Mouse (Mus musculus) lung, postnatal 14 days (tissue): ENCODE results near the gene Pik3ip1.

Source experiments
- DNase-seq: peaks from one replicate; pipeline ENCODE4 v3.0.0; 2021

Gene Pik3ip1

DNA sequence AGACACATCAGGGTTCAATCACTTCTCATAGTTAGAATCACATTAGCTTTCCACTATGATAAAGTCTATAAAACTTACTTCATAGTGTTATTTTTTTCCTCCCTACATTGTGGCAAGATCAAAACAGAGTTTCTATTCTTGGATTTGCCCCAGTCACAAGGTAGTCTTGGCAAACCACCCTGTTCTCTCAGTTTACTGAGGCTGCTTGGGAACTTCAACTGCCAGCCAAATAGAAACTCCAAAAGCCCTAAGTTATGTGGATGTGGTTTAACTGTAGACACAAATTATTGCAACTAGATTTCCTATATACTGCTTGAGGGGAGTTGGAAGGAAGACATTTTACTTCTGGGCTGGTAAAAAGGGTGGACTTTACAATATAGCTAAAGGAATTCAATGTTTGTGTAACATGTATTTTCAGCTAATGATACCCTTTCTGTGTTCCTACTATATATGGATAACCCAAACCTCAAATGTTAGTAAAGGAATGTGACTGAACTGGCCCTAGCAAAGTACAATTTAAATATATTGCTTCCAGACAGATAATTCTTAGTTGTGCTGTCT, at the start of gene Pik3ip1:
Pik3ip1 (plus strand) TSS at position 511 of the 561 bp plus-strand sequence.
- no peak for DNase-seq

DNA sequence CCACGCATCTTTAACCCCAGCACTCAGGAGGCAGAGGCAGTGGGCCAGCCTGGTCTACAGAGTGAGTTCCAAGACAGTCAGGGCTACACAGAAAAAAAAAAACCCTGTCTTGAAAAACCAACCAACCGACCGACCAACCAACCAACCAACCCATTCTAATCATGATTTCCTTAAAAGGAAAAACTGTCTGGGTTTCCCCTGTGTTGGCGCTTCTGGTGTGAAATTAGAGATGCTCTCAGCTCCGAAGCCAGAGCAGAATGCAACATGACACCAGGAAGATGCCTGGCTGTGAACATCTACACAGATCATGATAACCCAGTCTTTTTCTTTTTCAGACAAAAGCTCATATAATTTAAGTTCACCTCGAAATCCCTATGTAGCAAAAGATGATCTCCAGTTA, 47.3 kb upstream of the Pik3ip1 start:
- no peak for DNase-seq

DNA sequence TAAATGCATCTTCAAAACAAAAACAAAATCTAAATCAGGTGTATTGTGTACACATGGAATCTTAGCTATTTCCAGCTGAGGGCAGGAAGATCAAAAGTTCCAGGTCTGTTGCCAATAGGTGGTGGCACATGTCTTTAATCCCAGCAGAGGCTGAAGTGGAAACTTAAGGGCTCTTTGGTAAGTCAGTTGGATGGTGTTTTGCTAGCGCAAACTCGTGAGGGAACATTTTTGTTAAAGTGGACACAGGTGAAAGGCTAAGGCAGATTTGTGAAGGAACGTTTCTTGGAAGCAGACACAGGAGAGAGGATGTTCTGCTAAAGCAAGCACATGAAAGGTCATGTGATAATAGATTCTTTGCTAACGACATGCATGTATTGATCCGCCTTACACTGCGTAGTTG, 46.6 kb upstream of the Pik3ip1 start:
- no peak for DNase-seq

DNA sequence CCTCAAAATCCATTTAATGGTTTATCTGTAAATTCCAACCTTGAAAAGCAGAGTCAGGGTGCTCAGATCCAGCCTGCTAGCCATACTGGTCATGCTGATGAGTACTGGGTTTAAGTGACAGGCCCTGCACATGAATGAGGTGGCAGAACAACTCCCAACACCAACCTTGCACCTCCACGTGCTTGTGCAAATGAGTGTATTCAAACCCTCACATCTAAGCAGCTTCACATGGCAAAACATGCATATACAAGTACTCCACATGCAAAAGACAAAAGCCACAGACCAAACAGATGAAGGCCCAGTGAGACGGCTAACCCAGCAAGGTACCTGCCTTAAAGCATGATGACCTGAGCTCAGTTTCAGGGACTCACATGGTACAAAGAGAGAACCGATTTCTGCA, 44.3 kb upstream of the Pik3ip1 start:
- DNase-seq, result no peak

DNA sequence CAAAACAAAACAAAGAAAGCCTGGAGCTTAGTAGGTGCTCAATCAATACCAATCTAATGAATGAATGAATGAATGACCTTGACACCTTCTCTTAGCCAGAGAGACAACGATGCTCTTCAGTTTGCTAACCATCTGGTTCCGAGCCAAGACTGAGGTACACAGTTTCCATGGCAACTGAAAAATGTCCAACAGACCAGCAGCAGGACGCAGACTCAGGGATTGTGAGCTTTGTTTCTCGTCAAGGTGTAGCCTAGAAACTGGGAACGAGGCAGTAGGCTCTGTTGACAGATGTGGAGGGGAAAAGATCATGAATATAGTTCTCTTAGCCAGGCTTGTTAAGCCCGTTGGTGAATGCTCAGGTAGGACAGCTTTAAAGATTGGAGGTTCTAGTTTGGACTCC, 43.1 kb upstream of the Pik3ip1 start:
- DNase-seq, result no peak

DNA sequence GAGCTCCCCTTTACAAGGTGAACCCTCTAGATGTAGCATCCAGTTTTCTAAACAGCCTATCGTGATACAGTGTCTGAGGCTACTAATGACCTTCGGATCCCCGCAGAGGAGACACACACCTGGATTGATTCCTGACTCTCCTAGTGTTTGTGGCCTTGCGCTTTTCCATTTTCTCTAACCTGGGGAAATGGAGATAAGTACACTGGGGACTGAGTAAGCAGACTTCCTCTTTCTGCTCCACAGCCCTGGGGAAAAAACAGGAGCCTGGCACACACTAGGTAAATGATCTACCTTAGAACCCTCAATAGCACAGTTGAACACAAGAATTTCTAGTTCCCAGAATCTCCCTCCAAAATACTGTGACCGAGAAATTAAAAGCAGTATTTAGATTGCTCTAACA, 42.3 kb upstream of the Pik3ip1 start:
- DNase-seq, result no peak

DNA sequence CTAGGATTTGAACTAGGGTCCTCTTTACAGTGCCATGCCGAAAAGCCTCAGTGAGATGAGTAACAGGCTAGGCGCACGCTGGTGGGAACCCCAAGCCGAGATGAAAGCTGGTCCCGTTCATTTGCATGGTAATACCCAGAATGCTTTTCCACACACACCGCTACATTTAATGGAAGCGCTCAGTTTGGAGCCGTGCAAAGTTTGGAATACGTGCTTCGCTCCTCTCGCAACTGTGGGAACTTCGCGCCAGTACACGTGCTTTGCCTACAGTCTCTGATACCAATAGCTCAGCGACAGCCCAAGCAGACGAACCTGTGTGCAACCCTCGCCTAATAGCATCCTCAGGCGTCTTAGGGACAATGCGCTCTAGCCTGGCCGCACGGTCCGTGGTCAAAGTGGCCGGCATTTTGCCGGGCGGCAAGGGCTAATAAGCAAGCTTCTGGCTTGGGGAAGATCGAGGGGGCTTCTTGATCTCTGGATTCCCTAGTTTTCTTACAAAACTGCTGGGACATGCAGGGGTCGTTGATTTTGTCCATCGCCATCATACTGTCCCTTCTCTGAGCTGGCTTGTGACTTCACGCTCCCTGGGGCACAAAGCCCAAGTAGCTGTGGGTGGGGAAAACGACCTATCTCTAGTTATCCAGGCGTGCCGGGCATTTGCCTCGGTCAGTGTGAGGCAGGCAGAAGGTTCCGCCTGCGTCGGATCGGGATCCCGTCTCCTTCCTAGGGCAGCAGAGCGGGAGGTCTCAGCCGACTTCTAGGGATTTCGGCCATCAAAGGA, 41.5 kb upstream of the Pik3ip1 start, which contains the start of gene Patz1:
Patz1 (plus strand) TSS at position 354 of the 781 bp plus-strand sequence.
- DNase-seq, result peak; percentile 61

DNA sequence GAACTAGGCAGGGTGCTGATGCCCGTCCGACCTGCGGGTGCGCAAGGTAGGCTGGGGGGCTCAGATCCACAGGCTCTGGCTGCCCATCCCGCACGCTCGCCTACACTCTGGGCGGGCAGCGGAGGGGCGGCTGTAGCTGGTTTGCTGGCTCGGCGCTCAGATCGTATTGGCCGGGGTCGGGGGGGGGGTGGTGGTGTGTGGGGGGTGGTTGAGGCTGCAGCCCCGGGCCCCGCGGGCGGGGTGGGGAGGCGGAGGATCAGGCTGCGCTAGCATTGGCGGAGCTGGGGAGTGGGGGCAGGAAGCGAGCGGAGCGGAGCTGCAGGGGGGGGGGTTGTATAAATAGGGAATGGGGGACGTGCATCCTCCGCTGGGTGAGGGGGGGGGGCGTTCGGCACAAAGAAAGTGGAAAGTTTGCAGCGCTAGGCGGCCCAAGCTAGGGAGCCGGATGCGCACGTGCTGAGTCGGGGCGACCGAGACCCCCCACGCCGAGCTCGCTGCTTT, 40.8 kb upstream of the Pik3ip1 start:
- DNase-seq, result peak; percentile 78

DNA sequence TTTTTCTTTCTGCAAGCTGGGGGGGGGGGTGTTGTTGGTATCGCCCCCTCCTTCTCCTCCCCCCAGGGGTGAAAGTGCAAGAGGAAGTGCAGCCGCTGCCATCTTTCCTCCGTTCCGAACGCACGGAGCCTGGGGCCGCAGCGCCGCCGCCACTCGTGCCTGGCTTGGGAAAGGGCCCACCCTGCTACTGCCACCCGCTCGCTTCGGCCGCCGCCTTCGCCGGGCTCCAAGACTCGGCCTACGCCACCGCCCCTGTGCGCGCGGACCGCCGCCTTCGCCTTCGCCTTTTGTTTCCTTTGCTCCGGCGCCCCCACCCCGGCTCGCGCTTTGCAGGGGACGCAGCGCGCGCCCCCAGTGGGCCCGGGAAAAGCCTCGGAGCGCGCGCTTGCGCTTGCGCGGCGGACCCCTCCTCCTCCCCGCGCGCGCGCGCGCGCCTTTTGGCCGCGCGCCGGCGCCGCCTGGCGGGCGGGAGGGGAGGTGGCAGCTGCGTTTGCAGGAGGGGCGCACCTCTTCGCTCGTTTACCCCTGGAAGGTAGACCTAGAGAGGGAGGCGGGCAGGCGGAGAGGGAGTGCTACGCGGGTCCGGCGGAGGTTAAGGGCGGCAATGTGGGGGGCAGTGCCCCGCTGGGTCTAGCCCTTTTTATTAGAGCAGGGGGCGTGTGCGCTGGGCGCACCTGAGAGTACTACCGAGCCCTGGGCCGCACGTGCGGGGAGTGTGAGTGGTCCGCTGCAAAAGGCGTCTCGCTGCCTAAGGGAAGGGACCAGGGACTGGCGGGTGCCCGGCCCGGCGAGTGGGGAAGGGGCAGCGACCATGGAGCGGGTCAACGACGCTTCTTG, 40.2 kb upstream of the Pik3ip1 start:
- peak; percentile 84 for DNase-seq

DNA sequence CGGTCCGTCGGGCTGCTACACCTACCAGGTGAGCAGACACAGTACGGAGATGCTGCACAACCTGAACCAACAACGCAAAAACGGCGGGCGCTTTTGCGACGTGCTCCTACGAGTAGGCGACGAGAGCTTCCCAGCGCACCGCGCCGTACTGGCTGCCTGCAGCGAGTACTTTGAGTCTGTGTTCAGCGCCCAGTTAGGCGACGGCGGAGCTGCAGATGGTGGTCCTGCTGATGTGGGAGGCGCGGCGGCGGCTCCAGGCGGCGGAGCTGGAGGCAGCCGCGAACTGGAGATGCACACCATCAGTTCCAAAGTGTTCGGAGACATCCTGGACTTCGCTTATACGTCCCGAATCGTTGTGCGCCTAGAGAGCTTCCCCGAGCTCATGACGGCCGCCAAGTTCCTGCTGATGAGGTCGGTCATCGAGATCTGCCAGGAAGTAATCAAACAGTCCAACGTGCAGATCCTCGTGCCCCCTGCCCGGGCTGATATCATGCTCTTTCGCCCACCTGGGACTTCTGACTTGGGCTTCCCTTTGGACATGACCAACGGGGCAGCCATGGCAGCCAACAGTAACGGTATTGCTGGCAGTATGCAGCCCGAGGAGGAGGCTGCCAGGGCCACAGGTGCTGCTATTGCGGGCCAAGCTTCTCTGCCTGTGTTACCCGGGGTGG, 39.4 kb upstream of the Pik3ip1 start:
- peak; percentile 53 for DNase-seq

DNA sequence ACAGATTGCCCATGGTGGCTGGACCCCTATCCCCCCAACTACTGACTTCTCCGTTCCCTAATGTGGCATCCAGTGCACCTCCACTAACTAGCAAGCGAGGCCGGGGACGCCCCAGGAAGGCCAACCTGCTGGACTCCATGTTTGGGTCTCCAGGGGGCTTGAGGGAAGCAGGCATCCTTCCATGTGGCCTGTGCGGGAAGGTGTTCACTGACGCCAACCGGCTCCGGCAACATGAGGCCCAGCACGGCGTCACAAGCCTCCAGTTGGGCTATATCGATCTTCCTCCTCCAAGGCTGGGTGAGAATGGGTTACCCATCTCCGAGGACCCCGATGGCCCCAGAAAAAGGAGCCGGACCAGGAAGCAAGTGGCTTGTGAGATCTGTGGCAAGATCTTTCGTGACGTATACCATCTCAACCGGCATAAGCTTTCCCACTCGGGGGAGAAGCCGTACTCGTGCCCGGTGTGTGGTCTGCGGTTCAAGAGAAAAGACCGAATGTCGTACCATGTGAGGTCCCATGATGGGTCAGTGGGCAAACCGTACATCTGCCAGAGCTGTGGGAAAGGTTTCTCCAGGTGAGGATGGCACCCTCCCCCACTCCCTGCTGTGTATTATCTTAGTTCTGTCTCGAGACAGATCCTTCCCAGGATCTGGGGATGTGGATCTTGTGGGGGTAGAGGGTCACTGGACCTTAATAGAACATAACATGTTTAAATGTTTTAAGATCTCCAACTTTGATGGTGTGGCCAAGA, 38.7 kb upstream of the Pik3ip1 start:
- no peak for DNase-seq

DNA sequence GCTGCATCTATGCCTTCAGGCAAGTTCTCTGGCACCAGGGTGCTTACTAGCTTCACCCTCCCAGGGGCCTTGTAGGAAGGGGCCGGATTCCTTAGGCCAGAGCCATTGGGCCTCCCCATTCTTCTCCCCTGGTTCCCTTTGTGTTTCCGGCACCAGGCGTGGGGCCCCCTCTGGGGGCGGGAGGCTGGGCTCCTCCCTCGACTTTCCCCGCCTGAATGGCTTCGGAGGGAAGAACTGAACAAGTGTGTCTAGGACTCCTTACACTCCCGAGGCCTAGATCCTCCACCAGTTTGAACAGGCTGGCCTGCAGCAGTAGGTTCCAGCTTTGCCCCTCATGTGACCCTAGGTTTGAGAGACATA, 38.2 kb upstream of the Pik3ip1 start:
- peak; percentile 56 for DNase-seq

DNA sequence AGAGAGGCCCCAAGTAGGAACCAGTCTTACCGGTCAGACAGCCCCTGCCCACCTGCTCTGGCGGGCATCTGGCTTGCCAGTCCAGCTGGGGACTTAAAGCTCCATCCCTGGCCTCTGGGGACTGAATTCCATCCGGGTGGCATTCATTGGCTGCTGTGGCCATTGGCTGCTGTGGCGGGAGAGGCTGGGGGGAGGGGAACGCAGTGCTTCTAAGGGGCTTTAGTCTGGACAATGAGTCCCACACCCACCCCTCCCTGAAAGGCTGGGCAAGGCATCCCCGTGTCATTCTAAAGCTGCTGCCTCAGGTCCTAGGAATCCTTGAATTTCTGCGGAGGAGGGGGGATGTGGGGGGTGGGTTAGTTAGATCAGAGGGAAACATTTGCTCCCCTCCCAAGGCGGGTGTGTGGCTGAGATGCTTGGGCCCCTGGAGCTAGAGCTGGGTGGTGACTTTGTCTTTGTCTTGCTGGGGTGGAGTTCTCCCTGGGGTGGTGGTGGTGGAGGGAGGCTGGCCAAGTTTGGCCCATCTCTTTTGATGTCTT, 37.4 kb upstream of the Pik3ip1 start:
- DNase-seq, result peak; percentile 42

DNA sequence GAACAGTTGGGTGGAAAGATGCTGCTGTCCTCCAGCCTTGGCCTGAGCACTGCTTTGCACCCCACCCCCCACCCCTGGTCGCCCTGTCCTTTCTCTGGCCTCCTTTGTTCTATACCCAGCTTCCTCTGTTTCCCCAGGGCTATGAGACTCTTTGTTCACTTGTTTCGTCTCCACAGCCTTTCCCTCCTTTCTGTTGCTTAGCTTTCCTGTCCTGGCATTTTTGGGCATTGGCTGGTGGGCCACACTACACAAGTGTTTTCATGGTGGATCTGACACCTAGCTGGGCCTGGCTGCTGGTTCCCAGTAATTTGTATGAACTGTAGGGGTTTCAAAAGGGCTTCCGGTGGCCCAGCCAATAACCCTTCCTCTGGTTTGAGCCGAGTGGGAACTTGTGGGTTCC, 36.8 kb upstream of the Pik3ip1 start:
- DNase-seq, result no peak

DNA sequence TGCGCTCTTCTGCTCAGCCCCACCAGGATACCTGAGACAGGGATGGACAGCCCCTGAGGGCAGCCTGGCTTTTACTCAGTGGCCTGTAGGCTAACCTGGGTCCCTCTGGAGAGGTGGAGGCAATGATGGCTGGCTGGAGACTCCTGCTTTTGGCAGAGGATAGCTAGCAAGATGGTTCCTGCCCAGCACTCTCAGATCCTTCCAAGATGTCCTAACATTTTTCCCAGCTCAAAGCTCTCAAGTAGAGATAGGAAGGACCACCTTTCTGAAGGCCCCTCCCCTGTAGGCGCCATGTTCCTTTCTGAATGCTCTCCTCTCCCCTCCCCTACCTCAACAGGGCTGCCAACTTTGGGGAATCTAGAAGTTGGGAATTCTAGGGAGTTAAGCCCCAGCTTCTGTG, 35.6 kb upstream of the Pik3ip1 start:
- no peak for DNase-seq

DNA sequence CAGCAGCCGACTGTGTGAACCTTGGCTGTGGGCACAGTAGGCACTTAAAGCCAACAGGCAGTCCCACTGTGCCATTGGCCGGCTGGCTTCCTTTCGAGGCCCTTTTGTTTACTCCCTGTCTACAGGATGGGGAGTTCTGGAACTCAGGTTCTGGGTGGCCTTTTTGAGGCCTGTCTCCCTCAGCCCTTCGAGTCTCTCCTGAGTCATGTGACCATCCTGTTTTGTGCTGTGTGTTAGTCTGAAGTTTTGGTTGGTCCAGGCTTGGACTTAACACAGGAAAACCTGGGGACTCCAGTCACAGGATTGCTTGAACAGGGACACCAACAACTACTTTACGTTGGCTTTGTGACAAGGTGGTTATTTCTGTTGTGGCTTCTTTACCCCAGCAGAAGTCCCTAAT, 34.1 kb upstream of the Pik3ip1 start:
- no peak for DNase-seq

DNA sequence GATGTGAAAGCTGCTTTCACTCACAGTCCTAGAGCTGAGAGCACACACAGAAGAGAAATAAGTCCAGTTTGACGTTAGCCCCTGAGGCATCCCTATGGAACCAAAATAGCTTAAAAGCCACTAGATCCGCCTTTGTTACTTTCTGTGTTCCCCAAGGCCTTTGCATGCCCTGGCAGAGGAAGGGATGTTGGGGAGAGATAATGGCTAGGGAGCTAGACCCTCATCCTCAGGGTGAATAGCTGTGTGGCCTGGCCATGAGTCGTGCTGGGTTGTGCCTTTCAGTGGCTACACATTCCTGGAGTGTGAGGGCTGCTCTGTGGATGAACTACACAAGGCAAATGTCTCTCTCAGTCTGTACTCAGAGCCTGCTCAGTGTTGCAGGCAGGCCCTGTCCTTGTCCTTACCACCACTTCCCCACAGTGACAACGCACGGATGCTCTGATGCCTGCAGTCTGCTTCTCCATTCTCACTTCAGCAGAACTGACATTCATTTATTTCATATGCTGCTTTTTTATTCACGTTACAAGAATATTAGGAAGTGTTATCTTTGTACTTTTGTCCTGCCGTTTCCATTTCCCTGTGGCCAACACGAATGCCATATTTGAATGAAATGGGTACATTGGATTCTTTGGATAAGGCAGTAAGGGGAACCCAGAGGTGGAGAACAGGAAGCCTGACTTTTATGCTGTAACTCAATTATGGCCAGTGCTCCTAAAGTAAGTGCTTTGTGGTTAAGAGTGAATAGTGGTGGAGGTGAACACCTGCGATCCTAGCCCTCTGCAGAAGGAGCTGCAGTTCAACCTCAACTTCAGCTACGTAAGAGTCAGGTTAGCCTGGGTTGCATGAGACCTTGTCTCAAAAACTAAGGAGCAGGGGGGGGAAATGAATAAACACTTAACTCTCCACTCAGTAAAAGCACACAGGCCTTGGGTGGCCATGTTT, 32.1 kb upstream of the Pik3ip1 start:
- no peak for DNase-seq

DNA sequence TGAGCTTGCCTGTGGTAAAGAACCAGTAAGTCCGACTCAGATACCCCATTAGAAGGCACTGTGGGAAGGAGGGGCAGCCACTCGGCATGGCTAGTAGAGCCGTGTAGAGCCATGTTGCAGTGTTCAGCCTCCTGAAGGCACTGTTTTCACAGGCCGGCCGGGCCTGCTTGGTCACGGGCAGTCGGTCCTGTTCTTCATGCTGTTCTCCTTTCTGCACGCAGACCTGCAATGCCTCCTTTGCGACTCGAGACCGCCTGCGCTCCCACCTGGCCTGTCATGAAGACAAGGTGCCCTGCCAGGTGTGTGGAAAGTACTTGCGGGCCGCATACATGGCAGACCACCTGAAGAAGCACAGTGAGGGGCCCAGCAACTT, 31.4 kb upstream of the Pik3ip1 start:
- no peak for DNase-seq

DNA sequence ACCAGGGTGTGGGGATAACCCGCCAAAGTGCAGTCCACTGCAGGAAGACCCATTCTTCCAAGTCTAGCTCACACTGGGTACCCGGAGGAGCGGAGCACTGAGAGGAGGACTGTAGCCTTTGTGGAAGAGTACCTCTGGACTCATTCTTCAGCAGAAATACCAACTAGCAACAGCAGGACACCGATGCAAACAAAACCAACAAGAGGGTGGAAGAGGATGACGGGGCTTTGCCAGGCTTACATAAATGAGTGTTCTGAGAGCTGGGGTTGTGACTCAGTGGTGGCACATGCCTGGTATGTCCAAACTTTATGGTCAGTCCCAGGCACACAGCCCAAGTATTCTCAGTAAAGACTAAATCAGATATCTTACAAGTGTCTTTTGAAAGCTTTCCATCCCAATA, 29.1 kb upstream of the Pik3ip1 start:
- DNase-seq, result no peak

DNA sequence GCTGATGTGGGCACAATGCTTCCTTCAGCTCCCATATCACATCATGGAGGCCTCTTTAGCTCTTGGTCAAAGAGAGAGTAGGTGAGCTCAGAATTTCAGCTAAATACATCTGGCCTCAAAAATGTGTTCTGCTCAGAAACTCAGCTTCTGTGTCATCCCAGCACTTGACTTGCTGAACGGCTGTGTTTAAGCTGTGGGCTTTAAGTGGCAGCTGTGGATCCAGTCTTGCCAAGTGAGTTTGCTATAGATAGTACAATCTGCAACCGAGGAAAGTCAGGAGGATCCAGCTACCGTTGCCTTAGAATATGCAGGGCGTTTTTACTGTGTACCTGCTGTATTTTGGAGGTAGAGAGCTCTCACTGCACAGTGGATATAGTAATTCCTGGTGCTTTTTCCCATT, 27.8 kb upstream of the Pik3ip1 start:
- no peak for DNase-seq

DNA sequence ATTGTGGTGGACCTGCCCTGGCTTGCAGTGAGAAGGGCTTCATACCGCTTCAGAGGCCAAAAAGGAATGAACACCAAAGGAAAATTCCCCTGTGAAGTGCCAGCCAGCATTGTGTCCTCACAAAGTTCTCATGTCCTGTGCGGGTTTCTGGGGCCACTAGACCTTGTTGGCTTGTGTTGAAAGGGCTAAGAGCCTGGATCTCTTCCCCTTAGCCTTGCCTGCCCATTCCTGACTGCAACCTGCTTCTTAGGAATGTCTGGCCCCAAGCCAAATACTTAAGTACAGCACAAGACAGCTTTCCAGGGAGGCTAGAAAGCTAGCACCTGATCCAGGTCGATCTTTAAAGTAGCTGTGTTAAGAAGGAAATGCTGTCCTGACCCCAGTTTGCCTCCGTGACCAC, 27.4 kb upstream of the Pik3ip1 start:
- peak; percentile 47 for DNase-seq
